Mouse (Mus musculus) urinary bladder, adult 2 months (tissue): ENCODE measurements at regions not wholly inside any gene's neighbourhood (a gene's known extent, or its start where the extent isn't known, plus 50 kb on each side); places are given as distances from the start of the nearest gene placed in this dataset.

Experiments used
- DNase-seq: peaks from one replicate; pipeline ENCODE4 v3.0.0; 2022; ENCODE audit warnings: low spot score

- no peak for DNase-seq
Observed at GRCm38 (mm10) chr13:43913476-43913875, 128.9 kb downstream of the Cd83 start.

DNA sequence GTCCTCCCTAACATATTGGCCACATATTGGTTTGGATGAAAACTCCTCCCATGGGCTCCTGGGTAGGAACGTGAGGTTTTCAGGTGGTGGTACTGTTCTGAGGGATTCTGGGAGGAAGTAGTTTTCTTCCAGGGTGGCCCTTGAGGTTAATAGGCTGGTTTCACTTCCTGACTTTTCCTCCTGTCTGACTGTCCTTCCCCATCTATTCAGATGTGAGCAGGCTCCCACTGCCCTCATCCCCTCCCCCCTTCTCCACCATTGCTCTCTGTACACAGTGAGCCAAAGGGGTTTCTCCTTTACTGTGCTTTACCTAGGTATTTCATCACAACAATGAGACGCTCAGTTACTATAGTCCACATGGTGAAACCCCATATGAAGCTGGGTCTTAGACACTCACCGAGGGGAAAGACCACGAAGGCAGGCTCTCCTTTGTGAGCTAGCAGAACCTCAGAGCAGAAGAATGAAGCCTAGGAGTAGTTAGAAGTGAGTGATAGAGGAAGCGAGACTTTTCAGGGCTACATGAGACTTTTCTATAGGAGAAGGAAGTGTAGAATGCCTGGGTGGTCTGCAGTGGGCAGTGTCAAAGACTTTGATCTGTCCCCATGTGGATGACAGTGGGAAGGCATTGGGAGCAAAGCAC, 135.3 kb downstream of the Cd83 start:
- DNase-seq: no peak

- DNase-seq: no peak
Observed at GRCm38 (mm10) chr13:43930081-43930981, 145.8 kb downstream of the Cd83 start.

DNA sequence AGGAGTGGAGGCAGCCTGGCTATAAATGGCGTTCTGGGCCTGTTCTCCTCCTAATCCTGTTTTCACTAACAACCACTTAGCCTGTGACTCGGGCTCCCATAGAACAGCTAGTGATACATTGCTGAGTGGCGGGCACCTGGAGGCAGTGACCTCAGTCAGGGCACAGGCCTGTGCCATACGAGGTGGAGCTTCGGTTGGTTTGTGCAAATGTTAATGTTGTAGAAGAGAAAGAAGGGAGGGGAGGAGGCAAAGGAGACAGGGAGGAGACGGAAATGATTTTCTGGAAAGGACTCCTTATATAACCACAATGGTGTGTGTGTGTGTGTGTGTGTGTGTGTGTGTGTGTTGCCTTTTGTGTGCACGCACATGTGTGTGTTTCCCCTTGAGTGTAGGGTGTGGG, 148.4 kb downstream of the Cd83 start:
- DNase-seq: no peak

GRCm38 (mm10) chr13:43935284-43935683, 150.7 kb downstream of the Cd83 start:
- no peak for DNase-seq

DNA sequence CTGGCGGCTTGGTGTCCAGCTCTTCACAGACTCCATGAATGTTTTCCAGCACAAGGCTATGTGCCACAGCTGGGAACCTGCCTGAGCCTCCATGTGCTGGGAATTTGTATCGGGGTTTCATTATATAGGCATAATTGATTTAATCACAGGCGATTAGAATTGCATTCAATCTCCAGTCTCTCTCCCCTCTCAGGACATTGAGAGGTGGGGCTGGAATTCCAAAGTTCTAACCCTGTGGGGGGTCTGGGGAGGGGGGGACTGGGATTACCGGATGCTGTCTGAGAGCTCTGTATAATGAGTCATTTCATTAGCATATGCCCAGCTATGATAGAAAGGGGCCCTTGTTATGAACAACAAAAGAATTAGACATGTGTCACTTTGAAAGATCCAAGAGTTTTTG, 151.9 kb downstream of the Cd83 start:
- DNase-seq: no peak

GRCm38 (mm10) chr13:43938611-43939010, 154.0 kb downstream of the Cd83 start:
- no peak for DNase-seq

- DNase-seq: no peak
Observed at GRCm38 (mm10) chr13:43939375-43939774, 154.8 kb downstream of the Cd83 start.

DNA sequence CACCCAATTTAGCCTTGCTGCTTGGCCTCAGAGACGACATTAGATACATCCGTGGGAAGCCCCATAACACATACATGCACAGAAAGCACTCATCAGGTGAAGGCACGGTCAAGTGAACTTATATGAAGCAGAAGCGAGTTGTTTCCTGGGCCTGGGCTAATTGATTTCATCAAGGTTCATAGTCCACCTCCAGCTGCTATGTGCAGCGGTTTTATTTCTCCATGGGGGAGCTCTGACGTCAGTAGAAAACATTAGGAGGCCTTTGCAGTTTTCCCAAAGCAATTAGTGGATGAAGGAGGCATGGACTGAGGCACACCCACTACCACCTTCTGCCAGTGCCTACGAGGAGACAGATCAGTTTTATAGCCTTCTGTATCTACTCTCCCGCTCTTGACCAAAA, 157.2 kb downstream of the Cd83 start:
- DNase-seq: no peak

DNA sequence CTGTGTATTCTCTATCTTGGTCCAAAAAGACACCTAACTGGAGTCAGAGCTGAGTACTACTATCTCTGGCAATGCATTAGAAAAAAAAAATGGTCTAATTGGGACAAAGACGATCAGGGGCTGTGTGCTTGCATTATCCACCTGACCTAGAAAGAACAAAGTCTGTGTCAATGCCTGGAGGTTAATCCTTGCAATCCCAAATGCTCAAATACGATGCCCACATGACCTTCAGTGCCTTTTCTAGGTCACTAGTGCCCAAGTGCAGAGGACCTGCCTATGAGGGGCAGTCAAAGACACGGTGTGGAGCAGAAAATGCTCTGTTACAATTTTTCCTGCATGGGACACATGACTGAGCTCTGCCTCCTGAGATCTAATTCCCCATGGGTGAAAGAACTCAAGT, 164.0 kb downstream of the Cd83 start:
- no peak for DNase-seq

DNA sequence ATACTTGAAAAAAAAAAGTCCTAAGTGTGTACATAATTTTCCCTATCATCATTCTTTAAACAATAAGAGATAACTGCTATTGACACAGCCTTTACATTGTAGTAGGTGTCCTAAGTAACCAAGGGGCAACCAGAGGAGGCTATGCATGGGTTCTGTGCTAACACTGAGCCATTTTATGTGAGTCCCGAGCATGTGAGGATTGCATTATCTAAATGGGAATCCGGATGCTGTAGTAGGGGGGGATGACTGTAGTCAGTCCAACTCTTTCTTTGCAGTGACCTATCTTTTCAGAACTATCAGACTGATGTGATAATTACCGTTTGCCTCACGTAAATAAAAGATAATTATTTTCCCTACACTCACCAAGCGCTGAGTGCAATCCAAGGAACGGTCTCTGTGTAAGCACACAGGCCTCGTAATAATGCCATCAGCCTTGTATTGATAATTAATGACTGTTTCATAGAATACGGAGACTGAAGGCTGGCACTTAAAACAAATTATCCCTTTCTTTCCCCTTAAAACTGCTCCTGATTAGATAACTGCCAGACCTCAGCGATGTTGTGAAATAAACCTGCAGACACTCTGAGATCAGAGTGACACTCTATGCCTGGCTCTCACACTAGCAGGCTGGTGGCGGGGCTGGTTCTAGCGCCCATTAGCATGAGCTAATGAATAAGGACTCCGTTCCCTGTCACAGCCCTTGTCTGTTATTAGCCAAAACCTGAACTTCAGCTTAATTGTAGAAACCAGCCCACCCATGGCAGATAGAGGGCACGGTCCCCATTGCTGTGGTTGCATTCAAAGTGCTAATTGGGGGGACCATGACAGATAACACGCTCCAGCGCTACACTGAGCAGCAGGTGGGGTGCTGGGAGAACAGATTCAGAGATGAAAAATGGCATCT, 165.4 kb downstream of the Cd83 start:
- no peak for DNase-seq

GRCm38 (mm10) chr13:43952491-43952890, 167.9 kb downstream of the Cd83 start:
- no peak for DNase-seq

GRCm38 (mm10) chr13:43952972-43953592, 168.5 kb downstream of the Cd83 start:
- DNase-seq: no peak

DNA sequence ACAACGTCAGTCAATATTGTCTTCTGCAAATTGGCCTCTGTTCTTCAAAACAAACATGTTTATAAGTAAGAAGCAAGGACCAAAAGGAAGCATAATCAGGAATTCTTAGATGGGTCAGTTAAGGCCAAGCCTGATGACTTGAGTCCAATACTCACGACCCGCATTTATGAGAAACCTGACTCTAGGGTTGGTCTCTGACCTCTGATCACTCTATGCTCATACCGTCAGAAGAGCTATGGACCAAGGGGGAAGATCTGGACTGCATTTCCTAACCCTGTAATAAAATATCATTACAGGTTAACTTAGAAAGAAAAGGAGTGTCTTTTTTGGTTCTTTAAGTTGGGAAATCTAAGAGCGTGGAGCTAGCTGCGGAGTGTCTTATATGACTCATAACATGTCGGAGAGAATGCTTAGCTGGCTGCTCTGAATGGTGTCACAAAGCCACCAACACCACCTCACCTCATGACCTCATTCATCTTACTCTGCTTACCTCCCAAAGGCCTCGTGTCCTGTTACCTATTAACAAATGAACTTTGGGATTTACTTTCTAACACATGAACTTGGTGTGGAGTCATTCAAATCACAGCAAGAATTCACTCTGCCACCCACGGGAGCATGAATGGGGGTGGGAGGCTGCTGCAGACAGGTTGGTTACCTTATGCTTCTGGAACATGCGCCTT, 170.3 kb downstream of the Cd83 start:
- no peak for DNase-seq

GRCm38 (mm10) chr13:43957046-43957445, 172.5 kb downstream of the Cd83 start:
- no peak for DNase-seq

DNA sequence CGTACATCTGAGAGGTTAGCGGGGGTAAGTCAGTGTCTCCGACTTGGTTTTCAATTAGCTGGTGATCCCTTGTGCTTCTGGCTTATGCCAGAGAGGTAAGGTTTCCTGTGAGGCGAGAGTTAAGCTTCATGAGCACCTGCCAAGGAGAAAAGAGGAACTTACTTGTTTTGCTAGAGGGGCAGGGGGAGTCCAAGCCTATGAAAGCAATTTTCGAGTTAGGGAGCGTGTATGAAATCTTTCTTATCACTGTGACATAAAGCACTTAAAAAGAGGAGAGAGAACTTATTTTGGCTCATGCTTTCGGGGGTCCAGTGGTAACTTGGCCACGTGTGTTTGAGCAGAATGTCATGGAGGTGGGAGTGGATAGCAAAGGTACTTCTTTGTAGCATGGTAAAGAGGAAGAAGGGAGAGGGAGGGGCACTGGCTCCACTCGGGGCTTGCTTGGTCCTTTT, 174.6 kb downstream of the Cd83 start:
- no peak for DNase-seq

DNA sequence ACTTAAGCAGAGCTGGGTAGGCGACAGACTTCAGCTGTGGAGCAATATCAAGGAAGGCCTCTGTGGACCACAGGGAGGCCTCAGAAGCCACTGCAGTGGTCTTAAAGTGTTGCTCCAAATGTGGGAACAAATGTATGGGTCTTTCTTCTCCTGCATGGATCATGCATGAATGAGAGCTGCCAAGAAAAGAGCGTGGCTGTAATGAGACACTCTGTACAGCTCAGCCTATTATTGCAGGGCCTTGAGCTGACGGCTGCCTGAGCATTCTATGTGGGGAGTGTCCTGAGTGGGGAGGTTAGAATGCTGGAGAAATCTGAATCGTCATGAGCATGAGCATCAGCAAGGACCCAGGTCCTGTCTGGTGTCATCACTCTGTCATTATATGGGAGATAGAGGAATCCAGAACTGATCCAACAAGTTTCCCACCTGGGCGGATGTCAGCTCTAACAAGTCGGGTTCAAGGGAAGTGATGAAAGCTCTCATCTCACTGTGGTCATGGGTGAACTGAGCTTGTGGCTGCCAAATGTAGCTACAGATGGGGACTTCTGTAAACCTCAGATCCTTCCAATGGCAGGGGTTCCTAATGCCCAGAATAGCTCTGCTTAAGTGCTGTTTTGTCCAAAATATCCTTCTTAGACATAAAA, 176.6 kb downstream of the Cd83 start:
- no peak for DNase-seq

- DNase-seq: no peak
Observed at GRCm38 (mm10) chr13:43961987-43962386, 177.4 kb downstream of the Cd83 start.

- no peak for DNase-seq
Observed at GRCm38 (mm10) chr13:43963321-43963720, 178.7 kb downstream of the Cd83 start.

DNA sequence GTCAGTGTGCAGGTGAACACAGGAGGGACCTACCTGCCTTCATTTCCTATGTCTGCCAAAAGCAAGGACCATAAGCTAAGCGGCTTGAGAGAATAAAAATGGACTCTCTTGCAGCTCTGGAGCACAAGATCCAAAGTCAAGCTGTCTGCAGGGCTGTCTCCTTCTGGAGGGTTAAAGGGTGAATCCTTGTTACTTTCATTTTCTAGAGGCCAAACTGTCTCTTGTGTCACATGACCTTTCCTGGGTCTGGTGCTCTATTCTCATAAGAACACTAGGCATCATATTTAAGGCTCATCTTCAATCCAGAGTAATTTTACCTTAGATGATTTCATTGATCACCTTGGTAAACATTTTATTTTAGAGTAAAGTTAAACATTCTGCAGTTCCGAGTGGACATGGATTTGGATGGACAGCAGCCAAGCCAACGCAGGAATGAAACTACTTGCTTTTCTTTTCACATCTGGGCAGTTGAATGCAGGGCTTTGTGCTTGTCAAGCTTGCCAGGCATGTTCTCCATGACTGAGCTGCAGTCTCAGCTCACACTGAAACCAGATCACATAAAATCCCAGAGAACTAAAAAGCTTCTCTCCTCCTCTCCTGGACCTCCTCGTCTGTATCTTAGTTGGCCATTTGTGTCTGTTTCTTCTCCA, 180.8 kb downstream of the Cd83 start:
- DNase-seq: no peak
